Mouse (Mus musculus): Measurements from ENCODE around the gene I0C0044D17Rik. TPM values are rescaled to one million over a fixed set of nuclear protein-coding genes. Genes with fewer than 3 reads are reported as not detected.
"Not testable (repeated sequence)": the region's sequence is repeated elsewhere in the genome, so short reads cannot be mapped to it uniquely, and the experiment has no call there.

I0C0044D17Rik gene
- not detected in 2 replicates for polyA plus RNA-seq (2016; fragmentation: Nextera tagmentation; extraction: Ambion mirVana)

DNA sequence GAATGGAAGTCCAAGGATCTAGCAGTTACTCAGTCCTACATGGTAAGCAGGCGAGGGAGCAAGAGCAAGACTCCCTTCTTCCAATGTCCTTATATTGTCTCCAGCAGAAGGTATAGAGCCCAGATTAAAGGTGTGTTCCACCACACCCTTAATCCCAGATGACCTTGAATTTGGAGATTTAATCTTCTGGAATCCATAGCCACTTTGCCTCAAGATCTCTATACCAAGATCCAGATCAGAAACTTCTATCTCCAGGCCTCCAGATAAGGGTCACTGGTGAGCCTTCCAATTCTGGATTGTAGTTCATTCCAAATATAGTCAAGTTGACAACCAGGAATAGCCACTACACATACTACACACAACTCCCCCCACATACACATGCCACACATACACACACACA lies at the start of gene I0C0044D17Rik:
TSS of gene I0C0044D17Rik (minus strand) at position 101 of the 400 bp plus-strand sequence.
- WGBS = 94% methylated on average over 1 of the region's 1 CpGs
- not testable (repeated sequence) for H3K4me2 ChIP-seq (replicated peaks); H3K4me1 ChIP-seq; ATAC-seq (ENCODE audit: low FRiP score, low read depth); H3K9me3 ChIP-seq; H3K36me3 ChIP-seq; H3K27ac ChIP-seq; H3K9ac ChIP-seq; H3K4me3 ChIP-seq; H3K27me3 ChIP-seq (replicated peaks)

DNA sequence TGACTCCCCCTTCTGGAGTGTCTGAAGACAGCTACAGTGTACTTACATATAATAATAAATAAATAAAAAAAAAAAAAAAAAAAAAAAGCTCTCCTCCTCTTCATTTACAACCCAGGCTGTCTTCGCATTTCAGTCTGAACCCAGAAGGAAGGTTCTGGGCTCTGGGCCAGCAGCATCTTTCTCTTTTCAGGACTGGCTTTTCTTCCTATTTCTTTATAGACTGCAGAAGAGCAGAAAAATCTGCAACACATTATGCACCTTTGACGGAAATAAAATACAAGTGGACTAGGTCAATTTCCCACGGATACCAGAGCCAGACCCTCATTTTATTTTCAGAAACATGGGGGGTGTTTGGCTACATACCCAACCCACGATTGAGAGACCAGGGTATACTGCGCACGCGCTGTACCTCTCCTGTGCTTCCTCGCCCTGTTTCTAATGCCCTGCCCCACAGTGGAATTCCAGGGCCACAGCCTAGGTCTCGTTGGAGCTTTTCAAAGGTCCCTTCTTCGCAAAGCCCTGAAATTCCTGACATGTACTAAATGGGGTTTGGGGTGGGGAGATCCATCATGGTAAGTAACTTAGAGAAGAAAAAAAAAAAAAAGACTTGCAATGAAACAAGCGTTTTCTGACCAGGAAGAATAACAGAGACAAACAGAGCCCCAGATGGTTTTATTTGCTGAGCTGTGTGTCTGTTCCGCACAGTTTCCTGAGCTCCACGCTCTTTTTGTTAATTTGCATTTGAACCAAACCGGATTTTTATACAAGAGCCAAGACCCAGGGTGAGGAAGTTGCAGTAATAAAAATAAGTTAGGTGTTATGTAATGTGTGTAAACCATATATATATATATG lies 42.0 kb upstream of the I0C0044D17Rik start:
- H3K36me3 ChIP-seq = no peaks in the 10 kb centered on the region
- 80% methylated on average over 14 of the region's 14 CpGs for WGBS
- no peak for ATAC-seq (ENCODE audit: low FRiP score, low read depth)
- H3K4me1 ChIP-seq = no peaks in the 10 kb centered on the region
- no peak overlapping the region for H3K4me2 ChIP-seq (replicated peaks)
- H3K4me3 ChIP-seq = no peak overlapping the region
- H3K27me3 ChIP-seq (replicated peaks) = no peaks in the 10 kb centered on the region
- 0 out of 2 replicates have a peak, but pooled peaks cover 5% of the 10 kb centered on the region for H3K9me3 ChIP-seq
- no peak overlapping the region for H3K9ac ChIP-seq
- no peak overlapping the region for H3K27ac ChIP-seq

DNA sequence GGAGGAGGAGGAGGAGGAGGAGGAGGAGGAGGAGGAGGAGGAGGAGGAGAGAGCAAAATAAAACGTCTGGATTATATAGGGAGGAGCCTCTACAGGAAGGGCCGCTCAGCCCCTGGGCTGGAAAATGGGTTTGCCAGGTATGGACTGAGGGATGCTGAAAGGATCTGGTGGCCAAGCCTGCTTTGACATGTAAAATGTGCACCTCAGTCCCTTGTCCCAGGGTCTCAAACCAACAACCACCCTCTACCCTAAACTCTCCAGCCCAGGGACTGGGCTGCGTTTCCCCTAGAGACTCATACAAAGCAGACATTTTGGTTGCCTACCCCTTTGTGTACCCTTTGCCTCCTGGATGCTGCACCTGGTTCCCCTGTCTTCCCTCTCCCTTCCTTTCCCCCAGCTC lies 40.9 kb upstream of the I0C0044D17Rik start:
- WGBS = 84% methylated on average over 3 of the region's 3 CpGs
- no peak for ATAC-seq (ENCODE audit: low FRiP score, low read depth)
- H3K4me2 ChIP-seq (replicated peaks) = no peak overlapping the region
- peaks cover 7% of the 10 kb centered on the region; the same call in 1 of the 2 replicates for H3K9me3 ChIP-seq
- no peaks in the 10 kb centered on the region for H3K27me3 ChIP-seq (replicated peaks)
- H3K36me3 ChIP-seq = no peaks in the 10 kb centered on the region
- no peak overlapping the region for H3K4me3 ChIP-seq
- no peak overlapping the region for H3K27ac ChIP-seq
- no peak overlapping the region for H3K9ac ChIP-seq
- H3K4me1 ChIP-seq = no peaks in the 10 kb centered on the region

DNA sequence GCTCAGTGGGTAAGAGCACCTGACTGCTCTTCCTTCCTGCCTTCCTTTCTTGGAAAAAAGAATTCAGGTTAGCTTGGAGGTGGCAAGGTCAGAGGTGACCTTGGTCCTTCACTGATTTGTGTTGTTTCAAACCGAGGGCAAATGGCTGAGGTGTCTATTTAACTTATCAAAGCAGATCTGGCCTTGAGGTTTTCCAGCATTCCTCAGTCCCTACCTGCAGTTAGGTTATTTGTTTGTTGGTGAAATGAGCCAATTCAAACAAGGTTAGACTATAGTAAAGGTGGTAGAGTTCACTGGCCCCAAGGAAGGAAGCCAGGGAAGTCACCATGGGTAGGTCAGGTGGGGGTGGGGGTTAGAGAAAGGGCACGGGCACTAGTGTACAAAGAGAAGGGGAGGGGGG lies 40.5 kb upstream of the I0C0044D17Rik start:
- 82% methylated on average over 1 of the region's 2 CpGs for WGBS
- Histone ChIP-seq H3K9me3 (peaks cover 9% of the 10 kb centered on the region; the same call in 1 of the 2 replicates), H3K27ac (no peak overlapping the region), H3K4me1 (no peaks in the 10 kb centered on the region), H3K36me3 (no peaks in the 10 kb centered on the region), H3K4me3 (no peak overlapping the region), H3K4me2 (replicated peaks) (no peak overlapping the region), H3K27me3 (replicated peaks) (no peaks in the 10 kb centered on the region), H3K9ac (no peak overlapping the region)
- ATAC-seq (ENCODE audit: low FRiP score, low read depth) = no peak

GRCm38 (mm10) chr4:98863451-98863850 lies 39.8 kb upstream of the I0C0044D17Rik start:
- Histone ChIP-seq H3K9ac (no peak overlapping the region), H3K27me3 (replicated peaks) (no peaks in the 10 kb centered on the region), H3K27ac (no peak overlapping the region), H3K4me3 (no peak overlapping the region), H3K9me3 (peaks cover 9% of the 10 kb centered on the region; the same call in 1 of the 2 replicates), H3K4me2 (replicated peaks) (no peak overlapping the region), H3K36me3 (no peaks in the 10 kb centered on the region), H3K4me1 (no peaks in the 10 kb centered on the region)
- ATAC-seq (ENCODE audit: low FRiP score, low read depth) = no peak
- WGBS = 92% methylated on average over 2 of the region's 2 CpGs

DNA sequence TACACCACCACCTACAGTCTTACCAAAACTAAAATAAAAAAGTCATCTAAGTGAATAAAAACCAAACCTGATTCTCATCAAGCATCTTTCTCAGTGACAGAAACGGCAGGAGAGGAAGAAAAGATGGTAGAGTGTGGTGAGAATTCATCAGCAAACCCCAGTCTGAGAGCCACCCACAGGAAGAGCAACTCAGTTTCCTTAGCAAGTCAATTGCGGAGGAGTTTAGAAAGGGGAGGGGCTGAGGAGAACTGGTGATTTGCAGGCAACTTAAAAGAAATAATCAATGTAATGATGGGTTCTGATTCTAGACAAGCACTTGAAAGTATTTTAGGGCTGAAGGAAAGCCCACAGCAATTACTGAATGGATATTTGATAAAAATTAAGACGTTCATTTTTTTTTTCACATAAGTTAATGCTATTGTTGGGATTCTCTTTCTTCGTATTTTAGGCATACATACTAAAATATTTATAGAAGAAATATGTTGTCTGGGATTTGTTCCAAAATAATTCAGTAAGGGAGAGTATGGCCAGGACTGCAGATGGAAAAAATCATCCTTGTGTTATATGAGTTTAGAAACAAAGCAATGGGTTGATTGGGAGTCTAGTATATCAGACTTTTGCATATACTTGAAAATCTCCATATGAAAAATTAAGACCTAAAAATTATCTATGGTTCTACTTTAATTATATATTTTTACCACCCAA lies 34.7 kb upstream of the I0C0044D17Rik start:
- Histone ChIP-seq H3K27me3 (replicated peaks) (no peaks in the 10 kb centered on the region), H3K27ac (no peak overlapping the region), H3K9me3 (peaks cover 4% of the 10 kb centered on the region; the same call in 1 of the 2 replicates), H3K9ac (no peak overlapping the region), H3K4me2 (replicated peaks) (no peak overlapping the region), H3K4me1 (no peaks in the 10 kb centered on the region), H3K36me3 (no peaks in the 10 kb centered on the region), H3K4me3 (no peak overlapping the region)
- 81% methylated on average over 4 of the region's 4 CpGs for WGBS
- no peak for ATAC-seq (ENCODE audit: low FRiP score, low read depth)

- ATAC-seq (ENCODE audit: low FRiP score, low read depth) = no peak
- Histone ChIP-seq H3K27me3 (replicated peaks) (no peaks in the 10 kb centered on the region), H3K27ac (no peak overlapping the region), H3K9ac (no peak overlapping the region), H3K4me1 (no peaks in the 10 kb centered on the region), H3K36me3 (no peaks in the 10 kb centered on the region), H3K4me2 (replicated peaks) (no peak overlapping the region), H3K9me3 (peaks cover 4% of the 10 kb centered on the region; the same call in 1 of the 2 replicates), H3K4me3 (no peak overlapping the region)
- WGBS = 87% methylated on average over 11 of the region's 11 CpGs
Observed at GRCm38 (mm10) chr4:98857037-98857648, 33.5 kb upstream of the I0C0044D17Rik start.

DNA sequence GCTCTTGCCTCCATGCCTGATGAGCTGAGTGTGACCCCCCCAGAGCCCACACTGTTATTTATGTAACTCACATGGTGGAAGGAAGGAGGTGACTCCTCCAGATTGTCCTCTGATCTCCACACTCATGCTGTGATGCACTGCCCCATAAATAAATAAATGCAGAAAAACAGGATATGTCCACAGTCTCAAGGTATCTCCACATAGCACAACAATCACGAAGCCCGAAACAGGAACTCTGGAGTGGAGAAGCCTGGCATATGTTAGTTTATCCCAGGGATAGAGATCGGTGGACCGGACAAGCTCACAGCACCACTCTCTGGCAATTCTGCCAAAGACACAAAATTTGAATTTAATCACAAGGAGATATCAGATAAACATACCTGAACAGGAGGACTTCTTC lies 30.3 kb upstream of the I0C0044D17Rik start:
- Histone ChIP-seq H3K4me2 (replicated peaks) (no peak overlapping the region), H3K4me3 (no peak overlapping the region), H3K27me3 (replicated peaks) (no peaks in the 10 kb centered on the region), H3K4me1 (no peaks in the 10 kb centered on the region), H3K27ac (no peak overlapping the region), H3K9ac (no peak overlapping the region), H3K36me3 (no peaks in the 10 kb centered on the region), H3K9me3 (no peaks in the 10 kb centered on the region)
- 86% methylated on average over 4 of the region's 4 CpGs for WGBS
- no peak for ATAC-seq (ENCODE audit: low FRiP score, low read depth)

GRCm38 (mm10) chr4:98850485-98850884 lies 26.8 kb upstream of the I0C0044D17Rik start:
- H3K9me3 ChIP-seq; H3K4me1 ChIP-seq; H3K27ac ChIP-seq; H3K36me3 ChIP-seq; H3K4me2 ChIP-seq (replicated peaks); H3K9ac ChIP-seq; H3K27me3 ChIP-seq (replicated peaks); ATAC-seq (ENCODE audit: low FRiP score, low read depth); H3K4me3 ChIP-seq: not testable (repeated sequence)
- WGBS = 76% methylated on average over 1 of the region's 1 CpGs

GRCm38 (mm10) chr4:98847120-98847885 lies 23.7 kb upstream of the I0C0044D17Rik start:
- WGBS = 84% methylated on average over 6 of the region's 6 CpGs

DNA sequence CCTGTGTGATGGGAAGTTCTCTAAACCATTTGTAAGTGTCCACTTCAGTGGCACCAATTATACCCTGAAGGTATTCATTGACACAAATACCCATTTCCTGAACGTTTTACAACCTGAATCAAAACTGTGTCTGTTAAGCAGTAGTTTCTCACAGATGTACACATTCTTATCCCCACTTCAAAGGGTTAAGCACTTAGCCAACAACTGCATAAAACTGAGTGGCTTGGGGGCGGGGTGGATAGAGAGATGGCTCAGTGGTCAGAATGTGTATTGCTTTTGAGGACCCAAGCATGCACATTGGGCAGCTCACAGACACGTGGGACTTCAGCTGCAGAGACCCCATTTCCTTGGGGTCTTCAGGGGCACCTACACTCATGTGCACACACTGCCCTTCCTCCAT lies 22.8 kb upstream of the I0C0044D17Rik start:
- Histone ChIP-seq H3K27ac (no peak overlapping the region), H3K9ac (no peak overlapping the region), H3K4me2 (replicated peaks) (no peak overlapping the region), H3K9me3 (no peaks in the 10 kb centered on the region), H3K36me3 (no peaks in the 10 kb centered on the region), H3K27me3 (replicated peaks) (no peaks in the 10 kb centered on the region), H3K4me1 (no peaks in the 10 kb centered on the region), H3K4me3 (no peak overlapping the region)
- 46% methylated on average over 3 of the region's 3 CpGs for WGBS
- no peak for ATAC-seq (ENCODE audit: low FRiP score, low read depth)

More at GRCm38 (mm10) chr4:98847120-98847885, 23.7 kb upstream of the I0C0044D17Rik start:
- Histone ChIP-seq H3K27me3 (replicated peaks) (no peaks in the 10 kb centered on the region), H3K4me3 (no peak overlapping the region), H3K27ac (no peak overlapping the region), H3K36me3 (no peaks in the 10 kb centered on the region), H3K4me1 (no peaks in the 10 kb centered on the region), H3K9ac (no peak overlapping the region), H3K9me3 (no peaks in the 10 kb centered on the region), H3K4me2 (replicated peaks) (no peak overlapping the region)
- no peak for ATAC-seq (ENCODE audit: low FRiP score, low read depth)
